Mouse (Mus musculus) forebrain, embryonic 10.5 days (tissue): ENCODE measurements around the gene Relb. TPM values are rescaled to one million over a fixed set of nuclear protein-coding genes. Genes with fewer than 3 reads are reported as not detected.

ENCODE experiments used
- DNase-seq: peaks from one replicate; pipeline ENCODE4 v3.0.0-alpha.2; 2017; ENCODE audit warnings: low spot score; ENCODE audit errors: extremely low spot score
- H3K27ac ChIP-seq: fragments of 300-500 bp; sonication (generic); 2 replicates; pipeline ENCODE4 v1.5.1; 2016; ENCODE audit warnings: mild to moderate bottlenecking
- H3K27me3 ChIP-seq: fragments of 300-500 bp; sonication (generic); 2 replicates; pipeline ENCODE4 v1.6.1; 2016; ENCODE audit warnings: mild to moderate bottlenecking; ENCODE audit not compliant: poor library complexity, severe bottlenecking
- H3K36me3 ChIP-seq: fragments of 300-500 bp; sonication (generic); replicated peaks from 2 replicates; pipeline ENCODE4 v1.6.1; 2016; ENCODE audit warnings: mild to moderate bottlenecking, moderate library complexity
- H3K4me1 ChIP-seq: fragments of 300-500 bp; sonication (generic); 2 replicates; pipeline ENCODE4 v1.6.1; 2016
- H3K4me3 ChIP-seq: fragments of 300-500 bp; sonication (generic); 2 replicates; pipeline ENCODE4 v1.5.1; 2016; ENCODE audit warnings: mild to moderate bottlenecking, moderate library complexity
- H3K9me3 ChIP-seq: fragments of 300-500 bp; sonication (generic); 2 replicates; pipeline ENCODE4 v1.6.1; 2016; ENCODE audit warnings: mild to moderate bottlenecking, moderate library complexity
- WGBS: fragments of 180-500 bp; shearing (Covaris S2); methylation state at CpG from one replicate; pipeline ENCODE4 v1.1.7; 2016; 5-methylcytosine and 5-hydroxymethylcytosine counted together
- polyA plus RNA-seq: library from polyadenylated mRNA; unstranded; fragments of >200 nt; fragmentation: Nextera tagmentation; extraction: Ambion mirVana; gene quantifications from 2 replicates; pipeline ENCODE4 v1.2.1, GENCODE M21; 2016

Gene Relb
- polyA plus RNA-seq: 3.0 TPM in 2 replicates

GRCm38 (mm10) chr7:19629361-19629734 is at the start of gene Relb:
Relb (minus strand) TSS chr7:19629438.
- peaks cover 26% of the 10 kb centered on the region for H3K36me3 ChIP-seq
- H3K4me3 ChIP-seq: peak within 1 kb of the TSS; percentile 74
- 1% methylated on average over 35 of the region's 41 CpGs for WGBS
- H3K27me3 ChIP-seq: no peaks in the 10 kb centered on the region
- H3K9me3 ChIP-seq: no peaks in the 10 kb centered on the region
- H3K27ac ChIP-seq: peak within 1 kb of the TSS; percentile 76
- H3K4me1 ChIP-seq: peaks cover 24% of the 10 kb centered on the region
- DNase-seq: peak; percentile 89

GRCm38 (mm10) chr7:19678901-19679300 is 49.7 kb upstream of the Relb start:
- WGBS: 90% methylated on average over 3 of the region's 3 CpGs
- DNase-seq: no peak
- H3K4me3 ChIP-seq: no peak overlapping the region
- H3K4me1 ChIP-seq: no peaks in the 10 kb centered on the region
- no peaks in the 10 kb centered on the region for H3K9me3 ChIP-seq
- H3K36me3 ChIP-seq: no peaks in the 10 kb centered on the region
- H3K27me3 ChIP-seq: no peaks in the 10 kb centered on the region
- H3K27ac ChIP-seq: no peak overlapping the region

GRCm38 (mm10) chr7:19677872-19678271 is 48.6 kb upstream of the Relb start, which contains the start of gene Apoc2:
Apoc2 (minus strand) TSS chr7:19677941.
- Histone ChIP-seq H3K4me3 (no peak within 1 kb of the TSS), H3K9me3 (no peaks in the 10 kb centered on the region), H3K27ac (no peak within 1 kb of the TSS), H3K36me3 (no peaks in the 10 kb centered on the region), H3K27me3 (no peaks in the 10 kb centered on the region), H3K4me1 (no peaks in the 10 kb centered on the region)
- 84% methylated on average over 8 of the region's 8 CpGs for WGBS
- no peak for DNase-seq

- WGBS: 79% methylated on average over 1 of the region's 1 CpGs
- H3K36me3 ChIP-seq: no peaks in the 10 kb centered on the region
- H3K27me3 ChIP-seq: no peaks in the 10 kb centered on the region
- H3K9me3 ChIP-seq: no peaks in the 10 kb centered on the region
- DNase-seq: no peak
- H3K4me3 ChIP-seq: no peak overlapping the region
- H3K27ac ChIP-seq: no peak overlapping the region
- no peaks in the 10 kb centered on the region for H3K4me1 ChIP-seq
These were observed 47.4 kb upstream of the Relb start for GRCm38 (mm10) chr7:19676662-19677061.

- Histone ChIP-seq H3K4me3 (no peak overlapping the region), H3K27ac (no peak overlapping the region), H3K36me3 (no peaks in the 10 kb centered on the region), H3K27me3 (no peaks in the 10 kb centered on the region), H3K9me3 (no peaks in the 10 kb centered on the region), H3K4me1 (no peaks in the 10 kb centered on the region)
- WGBS: 84% methylated on average over 10 of the region's 10 CpGs
- DNase-seq: no peak
These were observed 46.6 kb upstream of the Relb start for GRCm38 (mm10) chr7:19675824-19676223.

GRCm38 (mm10) chr7:19673083-19673699 is 44.0 kb upstream of the Relb start:
- Histone ChIP-seq H3K4me3 (no peak overlapping the region), H3K9me3 (no peaks in the 10 kb centered on the region), H3K36me3 (no peaks in the 10 kb centered on the region), H3K27ac (no peak overlapping the region), H3K27me3 (no peaks in the 10 kb centered on the region), H3K4me1 (peaks cover 7% of the 10 kb centered on the region)
- WGBS: 70% methylated on average over 14 of the region's 14 CpGs
- DNase-seq: no peak

GRCm38 (mm10) chr7:19671511-19671910 is 42.3 kb upstream of the Relb start:
- WGBS: 77% methylated on average over 10 of the region's 10 CpGs
- Histone ChIP-seq H3K27ac (no peak overlapping the region), H3K36me3 (no peaks in the 10 kb centered on the region), H3K9me3 (no peaks in the 10 kb centered on the region), H3K27me3 (no peaks in the 10 kb centered on the region), H3K4me1 (peaks cover 7% of the 10 kb centered on the region), H3K4me3 (no peak overlapping the region)
- DNase-seq: no peak

- peak overlapping the region; percentile 80 for H3K27ac ChIP-seq
- H3K9me3 ChIP-seq: no peaks in the 10 kb centered on the region
- peak; percentile 86 for DNase-seq
- peak overlapping the region; percentile 30 for H3K4me3 ChIP-seq
- H3K36me3 ChIP-seq: no peaks in the 10 kb centered on the region
- 12% methylated on average over 10 of the region's 10 CpGs for WGBS
- no peaks in the 10 kb centered on the region for H3K27me3 ChIP-seq
- peaks cover 19% of the 10 kb centered on the region for H3K4me1 ChIP-seq
These were observed 39.9 kb upstream of the Relb start for GRCm38 (mm10) chr7:19668947-19669721.

- H3K4me3 ChIP-seq: no peak overlapping the region
- 90% methylated on average over 2 of the region's 2 CpGs for WGBS
- peaks cover 28% of the 10 kb centered on the region for H3K4me1 ChIP-seq
- DNase-seq: no peak
- peaks cover 4% of the 10 kb centered on the region for H3K36me3 ChIP-seq
- H3K27me3 ChIP-seq: no peaks in the 10 kb centered on the region
- H3K9me3 ChIP-seq: no peaks in the 10 kb centered on the region
- no peak overlapping the region for H3K27ac ChIP-seq
These were observed 38.2 kb upstream of the Relb start for GRCm38 (mm10) chr7:19667434-19667833.

- peaks cover 11% of the 10 kb centered on the region for H3K36me3 ChIP-seq
- no peak for DNase-seq
- WGBS: 62% methylated on average over 3 of the region's 3 CpGs
These were observed 37.5 kb upstream of the Relb start for GRCm38 (mm10) chr7:19666750-19667149.

GRCm38 (mm10) chr7:19664955-19665841 is 36.0 kb upstream of the Relb start, which contains the start of gene Clptm1:
Clptm1 (minus strand) TSS chr7:19665033.
- peaks cover 28% of the 10 kb centered on the region for H3K4me1 ChIP-seq
- H3K27ac ChIP-seq: peak within 1 kb of the TSS; percentile 93
- peak; percentile 98 for DNase-seq
- under 1% methylated on average over 63 of the region's 63 CpGs for WGBS
- H3K27me3 ChIP-seq: no peaks in the 10 kb centered on the region
- H3K36me3 ChIP-seq: peaks cover 25% of the 10 kb centered on the region
- H3K4me3 ChIP-seq: peak within 1 kb of the TSS; percentile 100
- no peaks in the 10 kb centered on the region for H3K9me3 ChIP-seq

More at GRCm38 (mm10) chr7:19666750-19667149, 37.5 kb upstream of the Relb start:
- H3K27ac ChIP-seq: no peak overlapping the region
- H3K4me3 ChIP-seq: no peak overlapping the region
- no peaks in the 10 kb centered on the region for H3K27me3 ChIP-seq
- H3K9me3 ChIP-seq: no peaks in the 10 kb centered on the region
- H3K4me1 ChIP-seq: peaks cover 28% of the 10 kb centered on the region

- H3K27me3 ChIP-seq: no peaks in the 10 kb centered on the region
- H3K36me3 ChIP-seq: peaks cover 32% of the 10 kb centered on the region
- H3K4me1 ChIP-seq: peaks cover 27% of the 10 kb centered on the region
- H3K27ac ChIP-seq: peak overlapping the region; percentile 93
- H3K9me3 ChIP-seq: no peaks in the 10 kb centered on the region
- DNase-seq: no peak
- WGBS: under 1% methylated on average over 37 of the region's 37 CpGs
- peak overlapping the region; percentile 100 for H3K4me3 ChIP-seq
These were observed 35.3 kb upstream of the Relb start for GRCm38 (mm10) chr7:19664455-19664954.
